Mouse (Mus musculus): ENCODE data around the gene Ano10.

GRCm38 (mm10) chr9:122247430-122248027 is 46.7 kb downstream of the Ano10 start:
- TF ChIP-seq CTCF (IDR thresholded peaks at IDR 0.05; ENCODE audit: insufficient read depth, low read depth, low read length) = no peak
- no peak for TF ChIP-seq POLR2A (IDR thresholded peaks at IDR 0.05; ENCODE audit: insufficient read depth, low read depth, low read length)

All from olfactory bulb, adult 2 months (tissue).